Mouse (Mus musculus): ENCODE results near the gene Nek10.
"Not testable (repeated sequence)": the region's sequence is repeated elsewhere in the genome, so short reads cannot be mapped to it uniquely, and the experiment has no call there.

The Nek10 gene

GRCm38 (mm10) chr14:14870463-14870862, 67.2 kb downstream of the Nek10 start:
- DNase-seq (ENCODE audit: extremely low spot score, low read depth, low spot score) = no peak

- DNase-seq (ENCODE audit: extremely low spot score, low read depth, low spot score) = no peak
Observed at GRCm38 (mm10) chr14:14871121-14871520, 67.9 kb downstream of the Nek10 start.

GRCm38 (mm10) chr14:14871700-14872099, 68.5 kb downstream of the Nek10 start:
- no peak for DNase-seq (ENCODE audit: extremely low spot score, low read depth, low spot score)

GRCm38 (mm10) chr14:14893932-14894652, 90.9 kb downstream of the Nek10 start:
- DNase-seq (ENCODE audit: extremely low spot score, low read depth, low spot score) = no peak

GRCm38 (mm10) chr14:14894776-14895175, 91.6 kb downstream of the Nek10 start:
- DNase-seq (ENCODE audit: extremely low spot score, low read depth, low spot score) = no peak

- no peak for DNase-seq (ENCODE audit: extremely low spot score, low read depth, low spot score)
Observed at GRCm38 (mm10) chr14:14895363-14895762, 92.1 kb downstream of the Nek10 start.

GRCm38 (mm10) chr14:14896399-14897136, 93.4 kb downstream of the Nek10 start:
- no peak for DNase-seq (ENCODE audit: extremely low spot score, low read depth, low spot score)

GRCm38 (mm10) chr14:14904750-14905529, 101.7 kb downstream of the Nek10 start:
- DNase-seq (ENCODE audit: extremely low spot score, low read depth, low spot score) = peak; percentile 46

- DNase-seq (ENCODE audit: extremely low spot score, low read depth, low spot score) = no peak
Observed at GRCm38 (mm10) chr14:14905530-14905852, 102.3 kb downstream of the Nek10 start.

GRCm38 (mm10) chr14:14925615-14926014, 122.4 kb downstream of the Nek10 start:
- DNase-seq (ENCODE audit: extremely low spot score, low read depth, low spot score) = no peak

- no peak for DNase-seq (ENCODE audit: extremely low spot score, low read depth, low spot score)
Observed at GRCm38 (mm10) chr14:14927559-14927958, 124.3 kb downstream of the Nek10 start.

GRCm38 (mm10) chr14:14934977-14935376, 131.8 kb downstream of the Nek10 start:
- no peak for DNase-seq (ENCODE audit: extremely low spot score, low read depth, low spot score)

- DNase-seq (ENCODE audit: extremely low spot score, low read depth, low spot score) = no peak
Observed at GRCm38 (mm10) chr14:14945930-14946329, 142.7 kb downstream of the Nek10 start.

- DNase-seq (ENCODE audit: extremely low spot score, low read depth, low spot score) = no peak
Observed at GRCm38 (mm10) chr14:14949023-14949422, 145.8 kb downstream of the Nek10 start.

- DNase-seq (ENCODE audit: extremely low spot score, low read depth, low spot score) = no peak
Observed at GRCm38 (mm10) chr14:14951808-14952207, 148.6 kb downstream of the Nek10 start.

GRCm38 (mm10) chr14:14959780-14960440, 156.7 kb downstream of the Nek10 start:
- DNase-seq (ENCODE audit: extremely low spot score, low read depth, low spot score) = no peak

GRCm38 (mm10) chr14:14960441-14960988, 157.3 kb downstream of the Nek10 start:
- DNase-seq (ENCODE audit: extremely low spot score, low read depth, low spot score) = no peak

GRCm38 (mm10) chr14:14970633-14971032, 167.4 kb downstream of the Nek10 start:
- DNase-seq (ENCODE audit: extremely low spot score, low read depth, low spot score) = no peak

- DNase-seq (ENCODE audit: extremely low spot score, low read depth, low spot score) = no peak
Observed at GRCm38 (mm10) chr14:14971056-14971455, 167.8 kb downstream of the Nek10 start.

GRCm38 (mm10) chr14:14974156-14974555, 170.9 kb downstream of the Nek10 start:
- no peak for DNase-seq (ENCODE audit: extremely low spot score, low read depth, low spot score)

- not testable (repeated sequence) for DNase-seq (ENCODE audit: extremely low spot score, low read depth, low spot score)
Observed at GRCm38 (mm10) chr14:14984106-14984505, 180.9 kb downstream of the Nek10 start.
